Mouse (Mus musculus) MEL (cell line): Measurements from ENCODE around the gene Disp3. TPM values are rescaled to one million over a fixed set of nuclear protein-coding genes. Genes with fewer than 3 reads are reported as not detected.

ENCODE experiments used
- DNase-seq: peaks from one replicate; pipeline ENCODE4 v3.0.0; 2011; ENCODE audit warnings: low read depth, low spot score
- H3K27ac ChIP-seq: 2 replicates; pipeline ENCODE4 v1.5.1; 2012; ENCODE audit warnings: low read depth, mild to moderate bottlenecking, control low read depth, low read length, moderate library complexity; ENCODE audit not compliant: control insufficient read depth
- H3K27me3 ChIP-seq, 2 experiments: fragments of 150-350 bp in 1 of 2; sonication (generic) in 1 of 2; 2 replicates each; pipeline ENCODE4 v1.6.1; 2012; ENCODE audit warnings: low read length in 2 of 2, mild to moderate bottlenecking in 2 of 2, improper control_type of control experiment in 1 of 2, moderate library complexity in 1 of 2; ENCODE audit not compliant: insufficient read depth in 2 of 2, control insufficient read depth in 1 of 2
- H3K36me3 ChIP-seq, 2 experiments: 2 replicates each; pipeline ENCODE4 v1.6.1; 2012 to 2014; ENCODE audit warnings: low read length in 2 of 2, improper control_type of control experiment in 1 of 2, inconsistent platforms in 1 of 2, mild to moderate bottlenecking in 1 of 2; ENCODE audit not compliant: insufficient read depth in 2 of 2, control insufficient read depth in 1 of 2
- H3K4me1 ChIP-seq, 2 experiments: fragments of 150-350 bp in 1 of 2; sonication (generic) in 1 of 2; 2 replicates each; pipeline ENCODE4 v1.6.1; 2012; ENCODE audit warnings: low read length in 2 of 2, improper control_type of control experiment in 1 of 2, mild to moderate bottlenecking in 1 of 2; ENCODE audit not compliant: insufficient read depth in 2 of 2, control insufficient read depth in 1 of 2
- H3K4me3 ChIP-seq, 2 experiments: fragments of 150-350 bp in 1 of 2; sonication (generic) in 1 of 2; 2 replicates each; pipeline ENCODE4 v1.5.1; 2012; ENCODE audit warnings: low read depth in 2 of 2, low read length in 2 of 2, mild to moderate bottlenecking in 2 of 2, moderate library complexity in 2 of 2, control low read depth in 1 of 2, improper control_type of control experiment in 1 of 2; ENCODE audit not compliant: control insufficient read depth in 1 of 2, insufficient read depth in 1 of 2
- H3K79me2 ChIP-seq: 2 replicates; pipeline ENCODE4 v1.6.1; 2012; ENCODE audit warnings: mild to moderate bottlenecking, low read length, moderate library complexity; ENCODE audit not compliant: control insufficient read depth, poor library complexity, insufficient read depth
- H3K9ac ChIP-seq: 2 replicates; pipeline ENCODE4 v1.6.1; 2012; ENCODE audit warnings: low read depth, mild to moderate bottlenecking, control low read depth, low read length, moderate library complexity; ENCODE audit not compliant: control insufficient read depth, poor library complexity, severe bottlenecking
- H3K9me3 ChIP-seq: fragments of 150-350 bp; sonication (generic); replicated peaks from 2 replicates; pipeline ENCODE4 v1.6.1; 2012; ENCODE audit warnings: mild to moderate bottlenecking, low read length, improper control_type of control experiment, moderate library complexity; ENCODE audit not compliant: insufficient read depth
- BHLHE40 ChIP-seq: IDR thresholded peaks from 2 replicates; pipeline ENCODE4 v1.6.1; 2012; ENCODE audit warnings: low read depth, mild to moderate bottlenecking, inconsistent platforms, low read length, improper control_type of control experiment, borderline replicate concordance
- CHD1 ChIP-seq: IDR thresholded peaks from 2 replicates; pipeline ENCODE4 v1.6.1; 2012; ENCODE audit warnings: low read depth, mild to moderate bottlenecking, inconsistent platforms, low read length, improper control_type of control experiment
- CHD2 ChIP-seq: IDR thresholded peaks from 2 replicates; pipeline ENCODE4 v1.6.1; 2011; ENCODE audit warnings: low read length, improper control_type of control experiment
- E2F4 ChIP-seq: IDR thresholded peaks from 2 replicates; pipeline ENCODE4 v1.6.1; 2011; ENCODE audit warnings: low read depth, low read length, improper control_type of control experiment, borderline replicate concordance
- ETS1 ChIP-seq: IDR thresholded peaks from 2 replicates; pipeline ENCODE4 v1.6.1; 2012; ENCODE audit warnings: low read depth, mild to moderate bottlenecking, inconsistent platforms, low read length, improper control_type of control experiment, moderate library complexity
- MAFK ChIP-seq: IDR thresholded peaks from 2 replicates; pipeline ENCODE4 v1.6.1; 2011; ENCODE audit warnings: low read depth, mild to moderate bottlenecking, low read length, improper control_type of control experiment, borderline replicate concordance
- MAX ChIP-seq: IDR thresholded peaks from 2 replicates; pipeline ENCODE4 v1.6.1; 2011; ENCODE audit warnings: low read length, improper control_type of control experiment
- MEF2A ChIP-seq: IDR thresholded peaks from 2 replicates; pipeline ENCODE4 v1.6.1; 2014; ENCODE audit warnings: low read depth, mild to moderate bottlenecking, inconsistent platforms, low read length, improper control_type of control experiment; ENCODE audit not compliant: poor library complexity, insufficient replicate concordance, severe bottlenecking; ENCODE audit errors: extremely low read depth
- MXI1 ChIP-seq: IDR thresholded peaks from 2 replicates; pipeline ENCODE4 v1.6.1; 2011; ENCODE audit warnings: mild to moderate bottlenecking, low read depth, low read length, improper control_type of control experiment
- NRF1 ChIP-seq: IDR thresholded peaks from 2 replicates; pipeline ENCODE4 v1.6.1; 2014; ENCODE audit warnings: low read depth, mild to moderate bottlenecking, inconsistent platforms, low read length, improper control_type of control experiment, moderate library complexity; ENCODE audit not compliant: poor library complexity, insufficient read depth, severe bottlenecking
- POLR2AphosphoS2 ChIP-seq: IDR thresholded peaks from 2 replicates; pipeline ENCODE4 v1.6.1; 2011; ENCODE audit warnings: low read length, improper control_type of control experiment
- SIN3A ChIP-seq: IDR thresholded peaks from 2 replicates; pipeline ENCODE4 v1.6.1; 2012; ENCODE audit warnings: low read length, improper control_type of control experiment, inconsistent platforms
- TBP ChIP-seq: IDR thresholded peaks from 2 replicates; pipeline ENCODE4 v1.8.0; 2011; ENCODE audit warnings: low read depth, low read length, improper control_type of control experiment
- ZC3H11A ChIP-seq: IDR thresholded peaks from 2 replicates; pipeline ENCODE4 v1.6.1; 2012; ENCODE audit warnings: low read depth, mild to moderate bottlenecking, inconsistent platforms, low read length, improper control_type of control experiment
- ZKSCAN1 ChIP-seq: IDR thresholded peaks from 2 replicates; pipeline ENCODE4 v1.6.1; 2012; ENCODE audit warnings: low read depth, mild to moderate bottlenecking, inconsistent platforms, low read length, improper control_type of control experiment, moderate library complexity
- ZNF384 ChIP-seq: IDR thresholded peaks from 2 replicates; pipeline ENCODE4 v1.6.1; 2012; ENCODE audit warnings: low read depth, mild to moderate bottlenecking, inconsistent platforms, low read length, improper control_type of control experiment
- polyA plus RNA-seq, 2 experiments: library from polyadenylated mRNA; stranded (reverse) in 1 of 2; unstranded in 1 of 2; fragments of >175 nt in 1 of 2; fragments of >200 nt in 1 of 2; gene quantifications; 2 replicates each; pipeline versions ENCODE4 v1.2.1 to v1.2.4; 2012; ENCODE audit warnings: low replicate concordance in 2 of 2, low read depth in 1 of 2; ENCODE audit not compliant: insufficient read length in 2 of 2, insufficient read depth in 1 of 2, missing spikeins in 1 of 2
- total RNA-seq: library from RNA; depleted of rRNA; stranded (reverse); fragments of 300-350 nt; gene quantifications from 2 replicates; pipeline ENCODE4 v1.2.3, GENCODE M21; 2012

The Disp3 gene
- total and polyA plus RNA-seq, 3 experiments, result not detected

DNA sequence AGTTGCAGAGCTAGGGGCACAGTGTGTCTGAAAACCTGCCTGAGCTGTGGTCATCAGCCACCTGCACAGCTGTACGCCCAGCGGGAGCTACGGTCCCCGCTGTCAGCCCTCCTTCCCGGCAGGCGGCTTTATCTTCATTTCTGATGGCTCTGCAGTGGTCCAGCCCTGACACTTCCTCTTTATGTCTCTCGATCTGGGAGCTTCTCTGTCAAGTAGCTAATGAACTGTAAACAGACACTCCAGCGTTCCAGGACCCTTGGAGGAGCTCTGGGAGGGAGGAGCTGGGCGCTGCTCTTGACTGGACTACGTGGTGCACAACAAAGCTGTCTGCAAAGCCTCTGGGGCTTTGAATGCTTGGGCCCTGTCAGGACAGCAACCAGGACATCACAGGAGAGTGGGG lies 67.1 kb downstream of the Disp3 start:
- no peaks in the 10 kb centered on the region for H3K27me3 ChIP-seq

DNA sequence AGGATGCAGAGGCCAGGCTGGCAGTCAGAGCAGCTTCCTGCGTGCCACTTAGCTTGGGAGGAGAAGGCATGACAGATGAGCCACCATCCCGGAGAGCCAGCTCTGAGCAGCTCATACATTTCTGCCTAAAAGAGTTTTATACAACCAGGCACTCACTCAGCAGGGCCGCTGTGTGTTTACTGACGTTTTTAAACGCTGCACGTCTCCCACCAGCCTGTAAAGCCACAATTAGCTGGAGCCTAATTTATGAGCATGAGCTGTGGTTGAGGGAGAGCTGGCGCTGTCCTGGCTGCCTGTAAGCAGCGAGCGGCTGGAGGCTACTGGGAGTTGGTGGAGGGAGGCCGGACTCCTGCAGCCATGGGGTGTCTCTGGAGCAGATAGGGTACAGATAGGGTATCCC lies 69.5 kb downstream of the Disp3 start:
- H3K27ac ChIP-seq, result no peak overlapping the region
- no peak overlapping the region for H3K4me3 ChIP-seq
- no peaks in the 10 kb centered on the region for H3K9me3 ChIP-seq
- H3K4me1 ChIP-seq, result no peaks in the 10 kb centered on the region
- no peaks in the 10 kb centered on the region for H3K36me3 ChIP-seq
- H3K79me2 ChIP-seq, result no peaks in the 10 kb centered on the region
- no peak overlapping the region for H3K9ac ChIP-seq
- no peaks in the 10 kb centered on the region for H3K27me3 ChIP-seq
- TF ChIP-seq MAX (no peak), E2F4 (no peak), ZNF384 (no peak), ZC3H11A (no peak), POLR2AphosphoS2 (no peak), CHD2 (no peak), MAFK (no peak), BHLHE40 (no peak), MEF2A (no peak), ETS1 (no peak)
- no peak for DNase-seq

More for the DNA sequence above, 67.1 kb downstream of the Disp3 start:
- peak; percentile 54 for DNase-seq
- H3K4me1 ChIP-seq, result no peaks in the 10 kb centered on the region
- H3K79me2 ChIP-seq, result no peaks in the 10 kb centered on the region
- H3K4me3 ChIP-seq, result no peak overlapping the region
- TF ChIP-seq CHD1, result no peak
- TF ChIP-seq MXI1, result no peak
- no peak for TF ChIP-seq MEF2A
- TF ChIP-seq NRF1, result no peak
- no peak for TF ChIP-seq ZKSCAN1
- no peak for TF ChIP-seq SIN3A
- 0 out of 2 replicates have a peak, but pooled peaks have one; percentile 12 for TF ChIP-seq TBP
- H3K36me3 ChIP-seq, result no peaks in the 10 kb centered on the region
- no peaks in the 10 kb centered on the region for H3K9me3 ChIP-seq
- H3K9ac ChIP-seq, result no peak overlapping the region
- H3K27ac ChIP-seq, result no peak overlapping the region
